Mouse (Mus musculus) spleen, postnatal 36 days (tissue): Measurements from ENCODE around the gene Hoxc8.

Experiments
- DNase-seq, 2 experiments: peaks; one replicate each; pipeline ENCODE4 v3.0.0; 2022; ENCODE audit warnings: low spot score in 2 of 2, mixed read lengths in 1 of 2

Hoxc8 gene

GRCm38 (mm10) chr15:102965003-102965891, 25.2 kb upstream of the Hoxc8 start:
- DNase-seq, result no peak

GRCm38 (mm10) chr15:102965892-102966775, 24.3 kb upstream of the Hoxc8 start:
- DNase-seq, result peak; percentile 35 to 37

- DNase-seq, result no peak
These were observed 23.6 kb upstream of the Hoxc8 start, which contains the start of gene Hoxc10 for GRCm38 (mm10) chr15:102966776-102967311. TSS of gene Hoxc10 (plus strand) at chr15:102966796.

- DNase-seq, result no peak
These were observed 23.2 kb upstream of the Hoxc8 start, which contains the start of gene Hoxc5 for GRCm38 (mm10) chr15:102967312-102967510. TSS of gene Hoxc5 (plus strand) at chr15:102967443.

GRCm38 (mm10) chr15:102967511-102968397, 22.7 kb upstream of the Hoxc8 start:
- DNase-seq, result no peak

- DNase-seq, result no peak
These were observed 21.1 kb upstream of the Hoxc8 start for GRCm38 (mm10) chr15:102969296-102969695.

- no peak for DNase-seq
These were observed 19.7 kb upstream of the Hoxc8 start for GRCm38 (mm10) chr15:102970740-102971139.

GRCm38 (mm10) chr15:102972254-102972653, 18.2 kb upstream of the Hoxc8 start:
- no peak for DNase-seq

- DNase-seq, result no peak
These were observed 17.7 kb upstream of the Hoxc8 start for GRCm38 (mm10) chr15:102972753-102973152.

GRCm38 (mm10) chr15:102975034-102975433, 15.4 kb upstream of the Hoxc8 start:
- DNase-seq, result no peak

GRCm38 (mm10) chr15:102975688-102976111, 14.7 kb upstream of the Hoxc8 start:
- DNase-seq, result no peak

- DNase-seq, result no peak
These were observed 14.2 kb upstream of the Hoxc8 start, which contains the start of gene Hoxc9 for GRCm38 (mm10) chr15:102976171-102976570. TSS of gene Hoxc9 (plus strand) at chr15:102976439.

GRCm38 (mm10) chr15:102976631-102977422, 13.6 kb upstream of the Hoxc8 start:
- DNase-seq, result no peak

- DNase-seq, result no peak
These were observed 12.9 kb upstream of the Hoxc8 start for GRCm38 (mm10) chr15:102977423-102977974.

GRCm38 (mm10) chr15:102978615-102979515, 11.5 kb upstream of the Hoxc8 start:
- no peak for DNase-seq

GRCm38 (mm10) chr15:102979936-102980335, 10.5 kb upstream of the Hoxc8 start:
- no peak for DNase-seq

- no peak for DNase-seq
These were observed 10.1 kb upstream of the Hoxc8 start for GRCm38 (mm10) chr15:102980352-102980751.

GRCm38 (mm10) chr15:102980912-102981311, 9.5 kb upstream of the Hoxc8 start:
- DNase-seq, result no peak
